14 mouse cellular contexts compared by ENCODE assay signal in genomic region chr8:91124315-91124714, GRCm38 (mm10).
"Had no signal": no experiment of that assay in that cellular context is flagged by ENCODE, and none has a peak within 500 bp of the region (broad histone marks: within the 10 kb centered on the region; RNA-seq: fewer than 3 reads in every experiment).

No protein-coding gene starts in this region.

- H3K27ac ChIP-seq: left cerebral cortex, adult 2 months; limb, embryonic 12.5 days; liver, embryonic 14.5 days; midbrain, embryonic 10.5 days; neural tube, embryonic 15.5 days had no signal

- H3K4me3 ChIP-seq: left cerebral cortex, adult 2 months; limb, embryonic 12.5 days; midbrain, embryonic 10.5 days; myocyte; neural tube, embryonic 15.5 days had no signal

- H3K9me3 ChIP-seq: limb, embryonic 12.5 days; midbrain, embryonic 10.5 days; neural tube, embryonic 15.5 days had no signal

- H3K9ac ChIP-seq: limb, embryonic 12.5 days; liver, embryonic 14.5 days; neural tube, embryonic 15.5 days had no signal

- DNase-seq: lung, adult 18-20 months; lung, postnatal 4 days; midbrain, embryonic 14.5 days; right cerebral cortex, adult 18-20 months; spleen, adult 18-20 months; thymus, postnatal 36 days had no signal

- H3K4me2 ChIP-seq: limb, embryonic 12.5 days; neural tube, embryonic 15.5 days had no signal

- H3K4me1 ChIP-seq: limb, embryonic 12.5 days; midbrain, embryonic 10.5 days; neural tube, embryonic 15.5 days had no signal

- H3K27me3 ChIP-seq: limb, embryonic 12.5 days; neural tube, embryonic 15.5 days had no signal

- ATAC-seq: hindbrain, embryonic 16.5 days; inflammation-experienced regulatory T-cells, adult 6 months had no signal
